Mouse (Mus musculus): ENCODE measurements around the gene Vmn2r112. TPM values are rescaled to one million over a fixed set of nuclear protein-coding genes. Genes with fewer than 3 reads are reported as not detected.
"Not testable (repeated sequence)": the region's sequence is repeated elsewhere in the genome, so short reads cannot be mapped to it uniquely, and the experiment has no call there.

Gene Vmn2r112
- not detected in 2 replicates for polyA plus RNA-seq (2014; fragmentation: Nextera tagmentation; extraction: Ambion mirVana)

DNA sequence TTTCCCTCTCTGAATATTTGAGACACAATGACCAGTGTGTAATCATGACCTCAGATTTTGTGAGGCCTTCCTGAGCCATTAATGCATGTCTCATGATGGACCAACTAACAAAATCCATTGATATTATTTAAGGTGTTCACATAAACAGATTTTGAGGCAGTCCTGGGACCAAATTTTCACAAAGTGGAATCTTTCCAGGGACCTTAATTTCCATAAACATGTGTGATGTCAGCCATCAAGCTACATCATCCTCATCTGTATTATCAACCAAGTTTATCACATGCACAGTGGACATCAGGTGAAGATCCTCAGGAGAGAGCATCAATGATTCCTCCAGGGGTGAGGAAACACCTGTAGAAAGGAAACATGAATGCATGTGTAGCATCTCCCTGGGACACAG lies at the start of gene Vmn2r112:
TSS of gene Vmn2r112 (plus strand) at position 301 of the 400 bp plus-strand sequence.
- not testable (repeated sequence) for H3K4me2 ChIP-seq (ENCODE audit: low read length); H3K9me3 ChIP-seq (ENCODE audit: control insufficient read depth, low read length); ATAC-seq (replicated peaks; ENCODE audit: low FRiP score, low TSS enrichment, low read depth)

DNA sequence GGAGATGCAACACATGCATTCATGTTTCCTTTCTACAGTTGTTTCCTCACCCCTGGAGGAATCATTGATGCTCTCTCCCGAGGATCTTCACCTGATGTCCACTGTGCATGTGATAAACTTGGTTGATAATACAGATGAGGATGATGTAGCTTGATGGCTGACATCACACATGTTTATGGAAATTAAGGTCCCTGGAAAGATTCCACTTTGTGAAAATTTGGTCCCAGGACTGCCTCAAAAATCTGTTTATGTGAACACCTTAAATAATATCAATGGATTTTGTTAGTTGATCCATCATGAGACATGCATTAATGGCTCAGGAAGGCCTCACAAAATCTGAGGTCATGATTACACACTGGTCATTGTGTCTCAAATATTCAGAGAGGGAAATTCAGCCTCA lies 27.4 kb upstream of the Vmn2r112 start, which contains the start of gene Vmn2r111:
TSS of gene Vmn2r111 (minus strand) at position 101 of the 400 bp plus-strand sequence.
- WGBS = 57% methylated on average over 1 of the region's 1 CpGs
- not testable (repeated sequence) for H3K27me3 ChIP-seq (replicated peaks; ENCODE audit: control insufficient read depth, insufficient read depth, low read length); H3K36me3 ChIP-seq (ENCODE audit: control insufficient read depth, insufficient read depth, low read length); H3K27ac ChIP-seq (ENCODE audit: low read depth); ATAC-seq (replicated peaks; ENCODE audit: low FRiP score, low TSS enrichment, low read depth); H3K4me3 ChIP-seq (ENCODE audit: low read depth, low read length); H3K9me3 ChIP-seq (ENCODE audit: control insufficient read depth, low read length); H3K9ac ChIP-seq (ENCODE audit: low read length); DNase-seq (ENCODE audit: low spot score); H3K4me1 ChIP-seq (replicated peaks; ENCODE audit: control insufficient read depth, insufficient read depth, low read length); H3K4me2 ChIP-seq (ENCODE audit: low read length)

More for the DNA sequence above, at the start of gene Vmn2r112:
- not testable (repeated sequence) for H3K4me1 ChIP-seq (replicated peaks; ENCODE audit: control insufficient read depth, insufficient read depth, low read length); H3K36me3 ChIP-seq (ENCODE audit: control insufficient read depth, insufficient read depth, low read length); H3K27me3 ChIP-seq (replicated peaks; ENCODE audit: control insufficient read depth, insufficient read depth, low read length); H3K4me3 ChIP-seq (ENCODE audit: low read depth, low read length); DNase-seq (ENCODE audit: low spot score); H3K9ac ChIP-seq (ENCODE audit: low read length); H3K27ac ChIP-seq (ENCODE audit: low read depth)

DNA sequence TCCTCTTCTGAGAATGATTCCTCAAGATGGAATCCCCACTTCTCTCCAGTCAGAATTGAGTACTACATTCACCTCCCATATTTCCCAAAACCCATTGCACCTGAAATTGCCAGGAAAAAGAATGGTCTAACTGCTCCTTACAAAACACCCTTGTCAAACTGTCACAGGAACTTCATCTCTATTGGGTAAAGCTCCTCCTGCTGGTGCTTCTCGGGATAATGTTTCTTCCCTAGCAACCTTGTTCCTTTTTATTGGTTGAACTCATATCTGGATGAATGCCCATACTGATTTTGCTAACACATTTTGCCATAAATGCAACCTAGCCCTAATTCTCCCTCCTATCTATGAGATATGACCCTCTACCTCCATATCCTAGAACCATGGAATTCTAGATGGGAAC lies 29.9 kb downstream of the Vmn2r112 start:
- no peak for ATAC-seq (replicated peaks; ENCODE audit: low FRiP score, low TSS enrichment, low read depth)
- H3K9ac ChIP-seq (ENCODE audit: low read length) = no peak overlapping the region
- DNase-seq (ENCODE audit: low spot score) = no peak
- 0 out of 2 replicates have a peak, but pooled peaks cover 2% of the 10 kb centered on the region for H3K9me3 ChIP-seq (ENCODE audit: control insufficient read depth, low read length)
- WGBS = 70% methylated on average over 1 of the region's 1 CpGs
- no peaks in the 10 kb centered on the region for H3K27me3 ChIP-seq (replicated peaks; ENCODE audit: control insufficient read depth, insufficient read depth, low read length)
- no peak overlapping the region for H3K27ac ChIP-seq (ENCODE audit: low read depth)
- H3K36me3 ChIP-seq (ENCODE audit: control insufficient read depth, insufficient read depth, low read length) = no peaks in the 10 kb centered on the region
- H3K4me3 ChIP-seq (ENCODE audit: low read depth, low read length) = no peak overlapping the region
- no peak overlapping the region for H3K4me2 ChIP-seq (ENCODE audit: low read length)
- H3K4me1 ChIP-seq (replicated peaks; ENCODE audit: control insufficient read depth, insufficient read depth, low read length) = no peaks in the 10 kb centered on the region

Other genes with a start within 250 kb of the Vmn2r112 start
- gene Zfp944, start 239.6 kb upstream of the Vmn2r112 start, polyA plus RNA-seq (2014; fragmentation: Nextera tagmentation; extraction: Ambion mirVana) = 12.5 and 14.1 TPM in 2 replicates
- gene Zfp758, start 239.5 kb upstream of the Vmn2r112 start, polyA plus RNA-seq (2014; fragmentation: Nextera tagmentation; extraction: Ambion mirVana) = 7.7 and 9.2 TPM in 2 replicates
- gene Zfp946, start 176.7 kb upstream of the Vmn2r112 start, polyA plus RNA-seq (2014; fragmentation: Nextera tagmentation; extraction: Ambion mirVana) = 15.2 and 17.8 TPM in 2 replicates
- gene Vmn2r111, start 27.5 kb upstream of the Vmn2r112 start, polyA plus RNA-seq (2014; fragmentation: Nextera tagmentation; extraction: Ambion mirVana) = not detected in 2 replicates

Measured in intestine, embryonic 14.5 days (tissue).